Mouse (Mus musculus) heart, embryonic 15.5 days (tissue): ENCODE data around the gene Dync1li1. TPM values are rescaled to one million over a fixed set of nuclear protein-coding genes. Genes with fewer than 3 reads are reported as not detected.

Source experiments
- ATAC-seq: fragments of 200-750 bp; cut with Nextera tagmentation; replicated peaks from 2 replicates; pipeline ENCODE4 v1.8.0; 2017; ENCODE audit warnings: low read depth, moderate TSS enrichment; ENCODE audit not compliant: insufficient number of reproducible peaks, insufficient read depth, low FRiP score
- H3K27ac ChIP-seq: fragments of 300-500 bp; sonication (generic); 2 replicates; pipeline ENCODE4 v1.5.1; 2015; ENCODE audit warnings: mild to moderate bottlenecking, inconsistent platforms
- H3K27me3 ChIP-seq: fragments of 300-500 bp; sonication (generic); 2 replicates; pipeline ENCODE4 v1.6.1; 2015; ENCODE audit warnings: inconsistent platforms
- H3K36me3 ChIP-seq: fragments of 300-500 bp; sonication (generic); 2 replicates; pipeline ENCODE4 v1.6.1; 2015; ENCODE audit warnings: mild to moderate bottlenecking, inconsistent platforms
- H3K4me1 ChIP-seq: fragments of 300-500 bp; sonication (generic); replicated peaks from 2 replicates; pipeline ENCODE4 v1.6.1; 2015; ENCODE audit warnings: inconsistent platforms
- H3K4me2 ChIP-seq: fragments of 300-500 bp; sonication (generic); 2 replicates; pipeline ENCODE4 v1.6.1; 2015; ENCODE audit warnings: inconsistent platforms, mild to moderate bottlenecking, moderate library complexity
- H3K4me3 ChIP-seq: fragments of 300-500 bp; sonication (generic); 2 replicates; pipeline ENCODE4 v1.5.1; 2015; ENCODE audit warnings: mild to moderate bottlenecking, inconsistent platforms
- H3K9ac ChIP-seq: fragments of 300-500 bp; sonication (generic); 2 replicates; pipeline ENCODE4 v1.6.1; 2015; ENCODE audit warnings: mild to moderate bottlenecking, inconsistent platforms
- H3K9me3 ChIP-seq: fragments of 300-500 bp; sonication (generic); replicated peaks from 2 replicates; pipeline ENCODE4 v1.6.1; 2016; ENCODE audit warnings: inconsistent platforms
- WGBS: fragments of 180-500 bp; shearing (Covaris S2); methylation state at CpG from one replicate; pipeline ENCODE4 v1.1.7; 2015; ENCODE audit warnings: mixed read lengths; 5-methylcytosine and 5-hydroxymethylcytosine counted together
- polyA plus RNA-seq: library from polyadenylated mRNA; unstranded; fragments of >200 nt; fragmentation: Nextera tagmentation; extraction: Ambion mirVana; gene quantifications from 2 replicates; pipeline ENCODE4 v1.2.1, GENCODE M21; 2015

Gene Dync1li1
- polyA plus RNA-seq, 1 experiment from 2014 or later: 72.3 TPM

- Histone ChIP-seq H3K27me3 (no peaks in the 10 kb centered on the region), H3K36me3 (0 out of 2 replicates have a peak, but pooled peaks cover 7% of the 10 kb centered on the region), H3K4me3 (no peak overlapping the region), H3K4me1 (peaks cover 27% of the 10 kb centered on the region), H3K27ac (no peak overlapping the region), H3K4me2 (no peak overlapping the region), H3K9ac (no peak overlapping the region), H3K9me3 (no peaks in the 10 kb centered on the region)
- WGBS: 78% methylated on average over 7 of the region's 7 CpGs
- ATAC-seq: no peak
Observed at GRCm38 (mm10) chr9:114771565-114771964, 83.0 kb downstream of the Dync1li1 start.

Other genes with a start within 250 kb of the Dync1li1 start
- 0.57 TPM in 1 of 2 replicates, not detected in the other for gene Ccr4, start 183.9 kb upstream of the Dync1li1 start, polyA plus RNA-seq
- 1.3 and 1.7 TPM in 2 replicates for gene C130032M10Rik, start 173.1 kb upstream of the Dync1li1 start, polyA plus RNA-seq
- 0.05 and 0.10 TPM in 2 replicates for gene Trim71, start 124.4 kb upstream of the Dync1li1 start, polyA plus RNA-seq
- gene Cnot10, start 48.6 kb upstream of the Dync1li1 start, polyA plus RNA-seq: 31.0 and 40.3 TPM in 2 replicates
- gene Cmtm6, start 42.3 kb downstream of the Dync1li1 start, polyA plus RNA-seq: 39.3 and 47.0 TPM in 2 replicates
- gene Cmtm7, start 93.1 kb downstream of the Dync1li1 start, polyA plus RNA-seq: 97.5 and 134 TPM in 2 replicates
- 15.0 and 19.6 TPM in 2 replicates for gene Cmtm8, start 155.4 kb downstream of the Dync1li1 start, polyA plus RNA-seq
- gene Gpd1l, start 245.2 kb downstream of the Dync1li1 start, polyA plus RNA-seq: 14.5 and 18.8 TPM in 2 replicates